Mouse (Mus musculus): ENCODE results near the gene Myo18b.

DNA sequence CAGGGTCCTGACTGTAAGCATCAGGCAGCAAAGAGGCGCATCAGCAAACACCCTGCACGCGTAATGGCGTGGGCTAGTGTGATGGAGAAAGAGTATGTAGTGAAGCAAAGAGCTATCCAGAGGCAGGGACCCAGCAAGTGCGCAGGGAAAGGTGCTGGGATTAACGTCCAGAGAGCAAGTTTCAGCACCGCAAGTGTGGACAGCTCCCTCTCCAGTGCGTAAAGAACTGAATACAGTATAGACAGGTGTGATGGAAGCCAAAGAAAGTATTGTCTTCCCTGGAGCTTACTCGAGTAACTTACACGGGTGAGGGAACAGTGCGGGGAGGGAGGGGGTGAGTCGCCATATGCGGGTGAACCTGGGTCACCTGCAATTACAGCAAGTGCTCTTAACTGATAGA lies 71.8 kb downstream of the Myo18b start:
- TF ChIP-seq CTCF (IDR thresholded peaks at IDR 0.05; ENCODE audit: extremely low read depth, insufficient read depth, insufficient read length, insufficient replicate concordance) (no peak), POLR2A (IDR thresholded peaks at IDR 0.05; ENCODE audit: low read depth, low read length) (no peak)

All from spleen, adult 2 months (tissue).